Mouse (Mus musculus) midbrain, embryonic 10.5 days (tissue): ENCODE results near the gene Sgce. TPM values are rescaled to one million over a fixed set of nuclear protein-coding genes. Genes with fewer than 3 reads are reported as not detected.

Source experiments
- DNase-seq: peaks from one replicate; pipeline ENCODE4 v3.0.0-alpha.2; 2017; ENCODE audit warnings: low spot score
- H3K27ac ChIP-seq: fragments of 300-500 bp; sonication (generic); replicated peaks from 2 replicates; pipeline ENCODE4 v1.5.1; 2016; ENCODE audit warnings: mild to moderate bottlenecking
- H3K27me3 ChIP-seq: fragments of 300-500 bp; sonication (generic); 2 replicates; pipeline ENCODE4 v1.6.1; 2016; ENCODE audit warnings: low read depth, mild to moderate bottlenecking; ENCODE audit not compliant: poor library complexity, severe bottlenecking
- H3K36me3 ChIP-seq: fragments of 300-500 bp; sonication (generic); 2 replicates; pipeline ENCODE4 v1.6.1; 2016; ENCODE audit warnings: mild to moderate bottlenecking, moderate library complexity
- H3K4me1 ChIP-seq: fragments of 300-500 bp; sonication (generic); 2 replicates; pipeline ENCODE4 v1.6.1; 2016
- H3K4me3 ChIP-seq: fragments of 300-500 bp; sonication (generic); 2 replicates; pipeline ENCODE4 v1.5.1; 2016; ENCODE audit warnings: mild to moderate bottlenecking, moderate library complexity
- H3K9me3 ChIP-seq: fragments of 300-500 bp; sonication (generic); replicated peaks from 2 replicates; pipeline ENCODE4 v1.6.1; 2016; ENCODE audit warnings: mild to moderate bottlenecking
- WGBS: fragments of 180-500 bp; shearing (Covaris S2); methylation state at CpG from one replicate; pipeline ENCODE4 v1.1.7; 2016; 5-methylcytosine and 5-hydroxymethylcytosine counted together
- polyA plus RNA-seq: library from polyadenylated mRNA; unstranded; fragments of >200 nt; fragmentation: Nextera tagmentation; extraction: Ambion mirVana; gene quantifications from 2 replicates; pipeline ENCODE4 v1.2.1, GENCODE M21; 2016

Gene Sgce
- polyA plus RNA-seq, 1 experiment from 2014 or later = 65.2 TPM

GRCm38 (mm10) chr6:4708971-4709370 is 38.0 kb downstream of the Sgce start:
- Histone ChIP-seq H3K4me3 (no peak overlapping the region), H3K4me1 (no peaks in the 10 kb centered on the region), H3K36me3 (peaks cover 44% of the 10 kb centered on the region), H3K27ac (no peak overlapping the region), H3K27me3 (no peaks in the 10 kb centered on the region), H3K9me3 (no peaks in the 10 kb centered on the region)
- 90% methylated on average over 1 of the region's 1 CpGs for WGBS
- DNase-seq = no peak

DNA sequence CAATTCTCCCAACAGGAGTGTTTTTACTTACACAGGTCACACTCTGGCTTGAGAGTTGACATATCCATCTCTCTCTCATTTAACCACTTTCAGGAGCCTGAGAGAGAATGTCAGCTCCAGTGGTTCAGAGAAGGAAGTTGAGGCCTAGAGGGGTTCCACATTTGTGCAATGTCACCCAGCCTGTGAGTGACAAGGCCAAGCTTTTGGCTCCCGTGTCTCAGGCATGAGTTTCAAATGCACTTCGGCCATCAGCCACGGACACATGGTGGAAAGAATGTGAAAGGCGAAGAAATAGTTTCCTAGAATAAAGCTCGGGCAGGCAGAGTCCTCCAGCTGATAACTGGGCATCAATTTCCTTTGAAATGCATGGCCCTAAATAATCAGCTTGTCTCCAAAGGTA is 40.6 kb downstream of the Sgce start:
- Histone ChIP-seq H3K9me3 (no peaks in the 10 kb centered on the region), H3K4me3 (no peak overlapping the region), H3K36me3 (peaks cover 61% of the 10 kb centered on the region), H3K4me1 (no peaks in the 10 kb centered on the region), H3K27ac (no peak overlapping the region), H3K27me3 (no peaks in the 10 kb centered on the region)
- no peak for DNase-seq
- 94% methylated on average over 5 of the region's 5 CpGs for WGBS

DNA sequence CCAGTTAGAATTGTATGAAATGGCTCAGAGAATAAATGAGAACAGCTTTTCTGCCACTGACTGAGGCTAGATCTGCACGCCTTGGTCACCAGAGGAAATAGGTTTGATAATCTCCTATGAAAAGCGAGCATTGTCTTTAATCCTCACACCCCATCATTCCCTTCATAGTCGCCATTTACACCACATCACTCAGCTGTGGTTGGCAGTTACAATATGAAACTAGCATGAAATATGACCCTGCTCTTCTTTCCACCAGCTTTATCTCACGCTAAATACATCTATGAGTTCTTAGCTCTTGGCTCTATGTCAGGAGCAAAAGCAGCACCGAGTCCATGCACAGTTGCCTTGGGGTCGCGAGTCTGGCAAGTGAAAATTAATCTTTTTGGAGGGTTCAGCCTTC is 43.1 kb downstream of the Sgce start:
- no peak overlapping the region for H3K4me3 ChIP-seq
- H3K9me3 ChIP-seq = no peaks in the 10 kb centered on the region
- H3K27me3 ChIP-seq = no peaks in the 10 kb centered on the region
- DNase-seq = no peak
- WGBS = 87% methylated on average over 7 of the region's 7 CpGs
- H3K36me3 ChIP-seq = peaks cover 53% of the 10 kb centered on the region
- no peak overlapping the region for H3K27ac ChIP-seq
- no peaks in the 10 kb centered on the region for H3K4me1 ChIP-seq

DNA sequence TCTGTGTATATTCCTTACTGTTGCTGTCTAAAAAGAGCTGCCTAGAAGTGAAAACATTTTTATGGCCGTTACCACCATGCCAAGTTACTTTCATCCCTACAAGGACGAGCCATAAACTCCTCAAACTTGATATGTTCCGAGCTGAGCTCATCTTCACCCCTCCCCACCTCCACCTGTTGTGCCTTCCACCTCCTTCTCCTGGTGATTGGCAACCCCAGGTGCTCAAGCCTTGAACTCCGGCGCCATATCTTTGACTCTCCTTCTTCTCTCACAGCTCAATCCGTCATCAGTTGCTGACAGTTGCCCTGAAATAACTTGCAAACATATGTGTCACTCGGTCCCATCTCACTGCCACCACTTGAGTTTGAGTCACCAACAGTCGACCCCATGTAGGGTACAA is 45.4 kb downstream of the Sgce start:
- Histone ChIP-seq H3K27me3 (no peaks in the 10 kb centered on the region), H3K4me3 (no peak overlapping the region), H3K27ac (no peak overlapping the region), H3K36me3 (peaks cover 38% of the 10 kb centered on the region), H3K4me1 (no peaks in the 10 kb centered on the region), H3K9me3 (no peaks in the 10 kb centered on the region)
- WGBS = 92% methylated on average over 8 of the region's 8 CpGs
- no peak for DNase-seq

DNA sequence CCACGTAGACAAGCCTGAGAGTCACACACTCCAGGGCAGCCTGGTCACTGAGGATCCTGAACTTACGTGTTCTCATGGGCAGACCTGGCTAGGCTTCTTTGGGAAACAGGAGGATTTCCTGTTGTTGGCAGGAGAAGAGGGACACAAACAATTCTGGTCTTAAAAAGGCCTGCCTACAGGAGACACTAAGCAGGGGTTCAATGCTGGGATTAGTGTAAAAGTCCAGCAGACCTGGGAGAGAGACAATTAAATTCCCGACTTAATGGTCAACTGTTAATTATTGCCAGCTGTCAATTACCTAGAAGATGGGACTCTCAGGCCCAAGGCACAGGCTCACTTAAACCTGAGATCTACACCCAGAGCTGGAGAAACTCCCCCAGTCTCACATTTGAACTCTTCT is 51.2 kb downstream of the Sgce start:
- H3K9me3 ChIP-seq = no peaks in the 10 kb centered on the region
- H3K27me3 ChIP-seq = no peaks in the 10 kb centered on the region
- no peak overlapping the region for H3K27ac ChIP-seq
- peaks cover 4% of the 10 kb centered on the region; the same call in 1 of the 2 replicates for H3K4me1 ChIP-seq
- H3K36me3 ChIP-seq = peaks cover 18% of the 10 kb centered on the region
- DNase-seq = no peak
- 72% methylated on average over 3 of the region's 3 CpGs for WGBS
- H3K4me3 ChIP-seq = no peak overlapping the region

- WGBS = 67% methylated on average over 8 of the region's 8 CpGs
Measured at GRCm38 (mm10) chr6:4694672-4695231, 52.3 kb downstream of the Sgce start.

GRCm38 (mm10) chr6:4693544-4693943 is 53.5 kb downstream of the Sgce start:
- Histone ChIP-seq H3K9me3 (no peaks in the 10 kb centered on the region), H3K36me3 (peaks cover 30% of the 10 kb centered on the region), H3K27me3 (no peaks in the 10 kb centered on the region), H3K27ac (no peak overlapping the region), H3K4me1 (peaks cover 4% of the 10 kb centered on the region; the same call in 1 of the 2 replicates), H3K4me3 (no peak overlapping the region)
- WGBS = 50% methylated on average over 10 of the region's 10 CpGs
- no peak for DNase-seq

More at GRCm38 (mm10) chr6:4694672-4695231, 52.3 kb downstream of the Sgce start:
- H3K9me3 ChIP-seq = no peaks in the 10 kb centered on the region
- no peak for DNase-seq
- peaks cover 23% of the 10 kb centered on the region for H3K36me3 ChIP-seq
- H3K27me3 ChIP-seq = no peaks in the 10 kb centered on the region
- peaks cover 4% of the 10 kb centered on the region; the same call in 1 of the 2 replicates for H3K4me1 ChIP-seq
- no peak overlapping the region for H3K27ac ChIP-seq
- no peak overlapping the region for H3K4me3 ChIP-seq

DNA sequence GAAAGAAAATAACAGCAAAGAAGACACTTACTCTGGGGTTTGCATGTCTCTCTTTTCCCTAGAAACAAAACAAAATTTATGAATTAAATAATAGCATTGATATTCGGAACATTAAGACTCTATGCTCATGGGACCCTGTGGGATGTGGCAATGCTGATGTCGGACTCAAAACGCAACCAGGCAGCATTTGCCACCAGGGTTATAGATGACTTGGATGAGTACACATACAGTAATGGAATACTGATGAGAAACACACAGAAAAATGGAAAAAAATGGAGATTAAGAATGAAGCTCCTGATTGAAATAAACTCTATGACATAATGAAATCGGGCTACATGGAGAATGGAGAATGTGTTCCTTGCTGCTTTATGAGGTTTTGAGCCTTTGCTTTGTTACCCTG is 56.6 kb downstream of the Sgce start:
- Histone ChIP-seq H3K27me3 (no peaks in the 10 kb centered on the region), H3K9me3 (no peaks in the 10 kb centered on the region), H3K27ac (no peak overlapping the region), H3K36me3 (peaks cover 35% of the 10 kb centered on the region), H3K4me3 (no peak overlapping the region), H3K4me1 (peaks cover 4% of the 10 kb centered on the region; the same call in 1 of the 2 replicates)
- 96% methylated on average over 4 of the region's 4 CpGs for WGBS
- DNase-seq = no peak

DNA sequence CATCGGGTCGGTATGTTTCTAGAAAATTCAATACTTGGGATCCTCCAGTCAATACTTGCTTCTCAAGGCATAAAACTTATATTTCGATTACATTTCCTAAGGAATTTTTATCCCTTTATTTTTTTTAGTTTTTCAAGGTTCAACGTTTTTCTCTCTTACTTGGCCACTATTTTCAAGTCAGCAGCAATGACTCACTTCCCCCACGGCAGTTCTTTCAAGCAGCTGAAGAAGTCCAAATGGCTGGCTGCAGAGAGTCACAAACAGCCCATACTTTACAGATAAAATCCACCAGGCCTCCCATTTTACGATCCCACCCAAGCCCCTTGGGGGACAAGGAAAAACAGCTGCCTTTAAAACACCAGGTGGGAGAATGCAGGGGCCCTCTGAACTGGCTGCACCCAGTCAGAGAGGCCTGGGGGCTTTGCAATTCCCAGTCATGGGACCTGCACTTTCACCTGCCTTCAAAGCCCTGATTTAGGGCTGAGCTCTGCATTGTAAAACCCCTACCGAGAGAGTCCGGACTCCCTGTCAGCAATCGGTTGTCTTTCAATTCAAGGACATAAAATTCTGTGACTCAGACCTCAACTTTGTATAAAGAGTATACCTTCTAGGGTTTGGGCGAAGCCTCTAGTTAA is 62.2 kb downstream of the Sgce start:
- Histone ChIP-seq H3K27ac (no peak overlapping the region), H3K9me3 (no peaks in the 10 kb centered on the region), H3K36me3 (peaks cover 45% of the 10 kb centered on the region), H3K4me3 (no peak overlapping the region), H3K27me3 (no peaks in the 10 kb centered on the region), H3K4me1 (no peaks in the 10 kb centered on the region; the same call in 1 of the 2 replicates)
- no peak for DNase-seq
- 72% methylated on average over 10 of the region's 10 CpGs for WGBS

GRCm38 (mm10) chr6:4680576-4680975 is 66.4 kb downstream of the Sgce start:
- no peaks in the 10 kb centered on the region for H3K27me3 ChIP-seq
- no peaks in the 10 kb centered on the region for H3K9me3 ChIP-seq
- no peak for DNase-seq
- 87% methylated on average over 4 of the region's 4 CpGs for WGBS
- no peak overlapping the region for H3K27ac ChIP-seq
- H3K4me3 ChIP-seq = no peak overlapping the region
- peaks cover 36% of the 10 kb centered on the region for H3K36me3 ChIP-seq
- peaks cover 10% of the 10 kb centered on the region for H3K4me1 ChIP-seq

GRCm38 (mm10) chr6:4679981-4680380 is 67.0 kb downstream of the Sgce start:
- H3K27ac ChIP-seq = no peak overlapping the region
- no peaks in the 10 kb centered on the region for H3K27me3 ChIP-seq
- peaks cover 10% of the 10 kb centered on the region for H3K4me1 ChIP-seq
- 86% methylated on average over 1 of the region's 1 CpGs for WGBS
- no peaks in the 10 kb centered on the region for H3K9me3 ChIP-seq
- H3K4me3 ChIP-seq = no peak overlapping the region
- DNase-seq = no peak
- H3K36me3 ChIP-seq = peaks cover 35% of the 10 kb centered on the region

DNA sequence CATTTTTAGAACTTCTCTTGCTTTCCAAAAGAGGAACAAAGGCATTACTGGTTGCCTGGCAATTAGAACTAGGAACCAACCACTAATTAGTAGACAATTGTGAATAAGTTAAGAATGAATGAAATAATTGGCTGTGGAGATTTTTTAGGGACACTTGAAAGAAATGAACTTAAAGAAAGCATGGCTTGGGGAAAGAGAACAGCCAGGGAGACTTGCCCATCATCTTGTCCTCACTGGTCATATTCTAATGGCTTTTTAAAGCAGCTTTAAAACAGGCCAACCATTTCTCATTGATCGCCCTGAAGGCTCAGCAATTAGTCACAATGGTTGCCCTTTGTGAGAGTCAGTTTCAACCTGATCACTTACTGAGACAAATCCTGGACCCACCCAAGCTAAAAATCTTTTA is 69.6 kb downstream of the Sgce start:
- Histone ChIP-seq H3K27ac (peak overlapping the region; percentile 9; the same call in 1 of the 2 replicates), H3K36me3 (peaks cover 35% of the 10 kb centered on the region), H3K9me3 (no peaks in the 10 kb centered on the region), H3K27me3 (no peaks in the 10 kb centered on the region), H3K4me1 (peaks cover 10% of the 10 kb centered on the region), H3K4me3 (no peak overlapping the region)
- 18% methylated on average over 1 of the region's 1 CpGs for WGBS
- DNase-seq = no peak

DNA sequence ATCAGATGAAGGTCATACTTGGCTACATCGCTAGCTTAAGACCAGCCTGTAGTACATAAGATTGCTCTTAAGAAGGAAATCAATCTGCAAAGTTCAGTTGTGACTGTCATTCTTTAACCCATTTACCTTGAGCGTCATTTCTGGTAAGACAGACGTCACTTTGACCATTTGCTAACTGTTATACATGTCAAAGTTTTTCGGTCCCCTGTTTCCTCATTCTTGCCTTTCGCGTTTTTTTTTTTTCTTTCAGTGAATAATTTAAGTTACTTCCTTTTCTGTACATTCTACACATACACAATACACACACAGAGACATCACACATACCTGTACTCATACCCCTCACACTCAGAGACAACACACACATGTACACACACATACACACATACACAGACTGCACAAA is 81.9 kb downstream of the Sgce start:
- H3K36me3 ChIP-seq = no peaks in the 10 kb centered on the region
- H3K27me3 ChIP-seq = no peaks in the 10 kb centered on the region
- 95% methylated on average over 6 of the region's 6 CpGs for WGBS
- H3K4me3 ChIP-seq = no peak overlapping the region
- H3K27ac ChIP-seq = no peak overlapping the region
- no peaks in the 10 kb centered on the region for H3K9me3 ChIP-seq
- DNase-seq = no peak
- peaks cover 13% of the 10 kb centered on the region for H3K4me1 ChIP-seq
